Mouse (Mus musculus) sigmoid colon, adult 10 weeks (tissue): Measurements from ENCODE around the gene Slc25a38. TPM values are rescaled to one million over a fixed set of nuclear protein-coding genes. Genes with fewer than 3 reads are reported as not detected.

Experiments
- polyA plus RNA-seq: library from polyadenylated mRNA; stranded (reverse); fragments of 350-450 nt; fragmentation: Illumina TruSeq; extraction: RNeasy Lipid Tissue Mini Kit (QIAGEN cat#74804); gene quantifications from one replicate; pipeline ENCODE4 v1.2.3, GENCODE M21; 2014; ENCODE audit warnings: low read depth, low replicate concordance

The Slc25a38 gene
- polyA plus RNA-seq, result 2.0 TPM

GRCm38 (mm10) chr9:120110211-120111018 lies at the start of gene Slc25a38:
Slc25a38 (plus strand) TSS chr9:120110374.

DNA sequence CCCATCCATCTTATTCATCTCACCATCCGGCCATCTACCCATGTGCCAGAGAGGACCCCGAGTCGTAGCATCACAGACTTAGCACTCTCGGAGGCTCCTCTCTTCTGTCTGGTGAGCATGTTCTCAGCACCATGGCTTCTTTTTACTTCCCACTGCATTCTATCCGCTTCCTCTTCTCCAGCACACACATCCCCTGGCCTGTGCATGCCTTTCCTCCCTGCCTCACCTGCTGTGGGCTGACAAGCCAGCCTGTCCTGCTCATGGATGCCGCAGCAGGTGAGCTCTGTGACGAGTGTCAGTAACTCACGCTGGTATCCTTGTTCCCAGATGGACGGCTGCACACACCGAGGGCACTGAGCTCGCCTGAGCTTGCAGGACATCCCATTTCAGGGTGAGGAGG lies 40.4 kb upstream of the Slc25a38 start, which contains the start of gene Cx3cr1:
Gene Cx3cr1, minus strand, starts transcription at position 101 of the 400 bp plus-strand sequence.

DNA sequence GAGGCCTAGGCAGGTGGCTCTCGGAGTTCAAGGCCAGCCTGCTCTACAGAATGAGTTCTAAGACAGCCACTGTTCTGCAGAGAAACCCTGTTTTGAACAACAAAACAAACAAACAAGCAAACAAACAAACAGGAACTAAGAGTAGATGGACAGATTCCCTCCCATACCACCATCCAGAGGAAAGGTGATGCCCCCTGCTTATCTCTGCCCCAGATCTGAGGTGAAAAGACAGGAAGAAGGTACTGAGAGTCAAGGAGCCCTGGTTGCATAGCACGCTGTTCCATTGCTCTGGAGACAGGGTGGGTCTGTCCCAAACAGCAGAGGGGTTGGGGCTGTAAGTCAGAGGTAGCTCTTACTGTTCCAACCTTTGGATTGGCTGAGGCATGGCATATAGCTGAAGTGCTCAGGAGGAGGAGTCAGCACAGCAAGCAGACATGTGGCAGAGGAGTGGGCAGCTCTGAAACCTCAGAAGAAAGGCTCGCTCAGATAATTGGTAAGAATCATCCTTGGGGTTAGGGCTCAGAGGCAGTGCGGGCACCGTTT lies 18.4 kb upstream of the Slc25a38 start, which contains the start of gene Ccr8:
Gene Ccr8, plus strand, starts transcription at position 419 of the 543 bp plus-strand sequence.

DNA sequence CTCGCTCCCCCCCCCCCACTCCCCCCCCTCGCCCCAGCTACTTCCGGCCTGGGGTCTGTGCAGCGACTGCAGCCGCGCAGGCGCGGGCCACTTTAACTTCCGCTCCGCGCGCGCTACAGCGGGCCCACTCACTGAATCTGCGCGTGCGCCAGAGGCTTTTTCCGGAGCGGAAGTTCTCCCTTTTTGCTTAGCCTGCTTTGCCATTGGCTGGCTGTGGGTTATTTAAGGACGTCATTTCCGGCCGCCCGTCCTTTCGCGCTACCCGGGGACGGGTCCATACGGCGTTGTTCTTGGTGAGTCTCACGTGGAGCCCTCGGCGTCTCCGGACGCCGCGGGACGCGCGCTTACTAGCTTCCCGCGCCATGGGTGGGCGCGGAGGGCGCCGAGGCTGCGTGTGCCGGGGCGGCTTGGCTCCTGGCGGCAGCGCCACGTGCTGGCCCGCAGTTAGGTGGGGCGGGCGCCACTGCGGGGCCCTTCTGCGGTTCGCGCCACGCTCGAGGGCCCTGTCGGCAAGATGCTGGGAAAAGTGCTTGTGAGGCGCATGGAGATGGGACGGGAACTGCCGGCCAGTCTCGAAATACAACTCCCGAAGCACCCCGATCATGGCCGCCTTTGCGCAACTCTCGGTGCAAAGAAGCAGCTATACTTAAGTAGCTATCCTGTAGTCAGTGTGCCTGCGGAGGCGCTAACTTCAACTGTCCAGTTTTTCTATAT lies 17.5 kb downstream of the Slc25a38 start, which contains the start of gene Rpsa:
Gene Rpsa, plus strand, starts transcription at position 152 of the 714 bp plus-strand sequence.

DNA sequence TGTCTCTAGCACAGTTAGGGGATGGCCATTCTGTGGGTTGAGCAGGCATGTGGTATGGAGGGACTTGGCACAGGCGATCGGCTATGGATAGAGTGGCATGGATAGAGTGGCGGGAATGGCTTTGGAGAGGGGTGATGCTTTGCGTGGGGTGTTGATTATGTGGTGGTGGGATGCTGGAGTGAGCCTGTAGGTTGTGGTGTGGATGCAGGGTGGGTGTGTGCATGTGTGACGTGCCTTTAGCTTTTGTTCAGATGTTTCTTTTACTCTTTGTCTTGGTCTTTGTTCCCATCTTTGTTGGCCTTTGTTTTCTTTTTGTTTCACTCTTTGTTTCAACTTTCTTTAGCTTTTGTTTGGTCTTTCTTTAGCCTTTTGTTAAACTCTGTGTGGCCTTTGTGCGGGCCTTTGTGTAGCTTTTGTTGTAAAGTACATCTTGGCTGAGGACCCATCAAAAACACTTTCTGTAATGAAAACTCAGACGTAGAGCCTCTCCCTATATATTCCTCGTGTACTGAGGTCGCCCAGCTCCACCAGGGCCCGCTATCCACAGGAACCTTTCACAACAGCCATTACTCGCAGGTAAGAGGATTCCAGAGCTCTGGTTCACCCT lies 39.2 kb downstream of the Slc25a38 start, which contains the start of gene Mobp:
Gene Mobp, plus strand, starts transcription at position 486 of the 607 bp plus-strand sequence.

Other genes starting within 250 kb of the Slc25a38 start
- gene Wdr48, start 215.5 kb upstream of the Slc25a38 start, polyA plus RNA-seq, result 117 TPM
- gene Gorasp1, start 172.8 kb upstream of the Slc25a38 start, polyA plus RNA-seq, result 4.2 TPM
- gene Ttc21a, start 172.8 kb upstream of the Slc25a38 start, polyA plus RNA-seq, result not detected
- 0.19 TPM for gene Csrnp1, start 125.7 kb upstream of the Slc25a38 start, polyA plus RNA-seq
- not detected for gene Xirp1, start 86.8 kb upstream of the Slc25a38 start, polyA plus RNA-seq
- 8.9 TPM for gene Cx3cr1, start 40.5 kb upstream of the Slc25a38 start, polyA plus RNA-seq
- gene Ccr8, start 18.3 kb upstream of the Slc25a38 start, polyA plus RNA-seq, result not detected
- gene Rpsa, start 17.3 kb downstream of the Slc25a38 start, polyA plus RNA-seq, result 120 TPM
- not detected for gene Mobp, start 39.3 kb downstream of the Slc25a38 start, polyA plus RNA-seq
- gene Myrip, start 191.1 kb downstream of the Slc25a38 start, polyA plus RNA-seq, result 1.5 TPM